Comparison of ENCODE assay signal across 8 mouse cellular contexts in the genomic region with DNA sequence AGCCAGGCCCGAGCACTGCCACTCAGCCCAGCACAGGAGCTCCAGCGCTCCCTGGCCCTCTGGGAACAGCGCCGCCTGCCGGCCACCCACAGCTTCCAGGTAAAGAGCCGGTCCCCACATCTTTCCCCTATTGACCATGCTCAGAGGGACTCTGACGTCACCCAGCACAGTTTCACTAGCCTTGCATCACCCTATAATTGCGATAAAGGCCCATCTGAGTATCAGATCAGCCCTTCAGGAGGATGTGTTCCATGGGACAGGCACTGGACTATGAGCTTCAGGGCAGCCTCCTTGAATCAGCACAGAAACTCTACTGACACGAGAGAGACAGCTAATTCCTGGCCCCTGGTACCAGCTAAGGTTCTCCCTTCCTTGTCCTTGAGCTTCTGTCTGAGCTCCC. TPM values are rescaled to one million over a fixed set of nuclear protein-coding genes. Genes with fewer than 3 reads are reported as not detected.
A peak's percentile ranks its signal among the peaks of the same experiment; 100 is the strongest.
DNase-seq lines count a peak whose midpoint lies in the region; ATAC-seq and TF ChIP-seq lines count a peak whose summit lies in the region.

No protein-coding gene starts in this region.

- no peak overlapping the region for H3K27ac ChIP-seq in midbrain, embryonic 14.5 days (replicated peaks; ENCODE audit: low read depth, low read length)
- no peak overlapping the region for H3K27ac ChIP-seq in midbrain, embryonic 16.5 days (ENCODE audit: low read length)
- H3K27ac ChIP-seq in bone marrow macrophage, adult 2 months (ENCODE audit: insufficient read depth, low read depth, low read length), result no peak overlapping the region
- H3K27ac ChIP-seq in hindbrain, postnatal 0 days, result no peak overlapping the region

- ATAC-seq in cerebellum, adult (ENCODE audit: insufficient number of reproducible peaks, low FRiP score, low TSS enrichment), result no peak
- no peak for ATAC-seq in midbrain, embryonic 14.5 days (ENCODE audit: low FRiP score, low TSS enrichment)
- ATAC-seq in midbrain, embryonic 16.5 days, result no peak
- no peak for ATAC-seq in hindbrain, postnatal 0 days

- no peak overlapping the region for H3K9ac ChIP-seq in midbrain, embryonic 14.5 days (replicated peaks; ENCODE audit: low read length)
- no peak overlapping the region for H3K9ac ChIP-seq in midbrain, embryonic 16.5 days (ENCODE audit: low read depth, low read length)
- no peak overlapping the region for H3K9ac ChIP-seq in hindbrain, postnatal 0 days (replicated peaks; ENCODE audit: low read length)

- peak; percentile 75 for DNase-seq in cerebellum, adult 11 months
- DNase-seq in midbrain, embryonic 14.5 days, result peak; percentile 56
- peak; percentile 45 for DNase-seq in hindbrain, postnatal 0 days (ENCODE audit: low spot score)
- DNase-seq in lung, postnatal 36 days, result peak; percentile 53
- DNase-seq in frontal cortex, postnatal 10 days (ENCODE audit: low spot score in 2 of 2), result no peak

- H3K36me3 ChIP-seq in midbrain, embryonic 14.5 days (ENCODE audit: control insufficient read depth, insufficient read depth, low read length), result peaks cover 8% of the 10 kb centered on the region
- no peaks in the 10 kb centered on the region for H3K36me3 ChIP-seq in midbrain, embryonic 16.5 days (ENCODE audit: control insufficient read depth, insufficient read depth, low read length)
- H3K36me3 ChIP-seq in hindbrain, postnatal 0 days (ENCODE audit: insufficient read depth, low read length), result 0 out of 2 replicates have a peak, but pooled peaks cover 5% of the 10 kb centered on the region

- WGBS in midbrain, embryonic 14.5 days, result 25% methylated on average over 9 of the region's 9 CpGs
- 17% methylated on average over 9 of the region's 9 CpGs for WGBS in midbrain, embryonic 16.5 days
- WGBS in hindbrain, postnatal 0 days, result 18% methylated on average over 9 of the region's 9 CpGs

- H3K4me2 ChIP-seq in midbrain, embryonic 14.5 days (ENCODE audit: low read length), result no peak overlapping the region
- H3K4me2 ChIP-seq in midbrain, embryonic 16.5 days (ENCODE audit: low read length), result no peak overlapping the region
- H3K4me2 ChIP-seq in hindbrain, postnatal 0 days (ENCODE audit: low read depth, low read length), result no peak overlapping the region

- TF ChIP-seq POLR2A in bone marrow macrophage, adult 2 months (IDR thresholded peaks at IDR 0.05; ENCODE audit: borderline replicate concordance, low read depth, low read length), result no peak

- H3K4me1 ChIP-seq in midbrain, embryonic 14.5 days (ENCODE audit: control insufficient read depth, insufficient read depth, low read length), result 0 out of 2 replicates have a peak, but pooled peaks cover 6% of the 10 kb centered on the region
- H3K4me1 ChIP-seq in midbrain, embryonic 16.5 days (ENCODE audit: control insufficient read depth, insufficient read depth, low read length), result peaks cover 13% of the 10 kb centered on the region
- H3K4me1 ChIP-seq in bone marrow macrophage, adult 2 months (ENCODE audit: control insufficient read depth, insufficient read depth, low read length), result peaks cover 19% of the 10 kb centered on the region
- peaks cover 5% of the 10 kb centered on the region for H3K4me1 ChIP-seq in hindbrain, postnatal 0 days (ENCODE audit: insufficient read depth, low read length)

- H3K9me3 ChIP-seq in midbrain, embryonic 14.5 days (ENCODE audit: control insufficient read depth, low read length), result no peaks in the 10 kb centered on the region
- no peaks in the 10 kb centered on the region for H3K9me3 ChIP-seq in midbrain, embryonic 16.5 days (replicated peaks; ENCODE audit: control insufficient read depth, low read length, poor library complexity, severe bottlenecking)
- no peaks in the 10 kb centered on the region for H3K9me3 ChIP-seq in hindbrain, postnatal 0 days (ENCODE audit: low read length)

- no peak overlapping the region for H3K4me3 ChIP-seq in midbrain, embryonic 14.5 days (replicated peaks; ENCODE audit: low read depth, low read length)
- H3K4me3 ChIP-seq in midbrain, embryonic 16.5 days (ENCODE audit: low read depth, low read length), result no peak overlapping the region
- no peak overlapping the region for H3K4me3 ChIP-seq in bone marrow macrophage, adult 2 months (ENCODE audit: insufficient read depth, low read length)
- H3K4me3 ChIP-seq in hindbrain, postnatal 0 days (ENCODE audit: low read length), result no peak overlapping the region

- peaks cover 37% of the 10 kb centered on the region for H3K27me3 ChIP-seq in midbrain, embryonic 14.5 days (ENCODE audit: control insufficient read depth, insufficient read depth, low read length)
- peaks cover 35% of the 10 kb centered on the region for H3K27me3 ChIP-seq in midbrain, embryonic 16.5 days (ENCODE audit: control insufficient read depth, insufficient read depth, low read depth, low read length)
- peaks cover 5% of the 10 kb centered on the region; the same call in 1 of the 2 replicates for H3K27me3 ChIP-seq in hindbrain, postnatal 0 days (ENCODE audit: insufficient read depth, low read length)

- TF ChIP-seq CTCF in bone marrow macrophage, adult 2 months (IDR thresholded peaks at IDR 0.05; ENCODE audit: low read depth, low read length), result peak; percentile 53
- peak; percentile 81 for TF ChIP-seq CTCF in hindbrain, postnatal 0 days (IDR thresholded peaks at IDR 0.05; ENCODE audit: low read depth)

RNA-seq across cellular contexts. Expression of a gene that starts 3.6 kb away (rescaled TPM):
- 0.58 and 1.6 TPM in 2 replicates for polyA plus RNA-seq in midbrain, embryonic 14.5 days (2014; fragmentation: Nextera tagmentation; extraction: Ambion mirVana)
- 1.5 and 1.8 TPM in 2 replicates for polyA plus RNA-seq in midbrain, embryonic 16.5 days (2015; fragmentation: Nextera tagmentation; extraction: Ambion mirVana)
- 1.0 and 1.7 TPM in 2 replicates for polyA plus RNA-seq in bone marrow macrophage, adult 2 months (2012; ENCODE audit: insufficient read depth, insufficient read length, missing spikeins)
- total RNA-seq in hindbrain, postnatal 0 days (2014; rRNA removed), result 0.93 and 2.0 TPM in 2 replicates
- polyA plus RNA-seq in hindbrain, postnatal 0 days (2015; fragmentation: Nextera tagmentation; extraction: Ambion mirVana), result 0.72 and 0.86 TPM in 2 replicates

RNA-seq across cellular contexts. Expression of a gene that starts 12.8 kb away (rescaled TPM):
- polyA plus RNA-seq in midbrain, embryonic 14.5 days (2014; fragmentation: Nextera tagmentation; extraction: Ambion mirVana), result 32.0 and 39.0 TPM in 2 replicates
- polyA plus RNA-seq in midbrain, embryonic 16.5 days (2015; fragmentation: Nextera tagmentation; extraction: Ambion mirVana), result 26.8 and 36.2 TPM in 2 replicates
- 58.2 and 63.1 TPM in 2 replicates for polyA plus RNA-seq in bone marrow macrophage, adult 2 months (2012; ENCODE audit: insufficient read depth, insufficient read length, missing spikeins)
- total RNA-seq in hindbrain, postnatal 0 days (2014; rRNA removed), result 5.0 and 5.5 TPM in 2 replicates
- polyA plus RNA-seq in hindbrain, postnatal 0 days (2015; fragmentation: Nextera tagmentation; extraction: Ambion mirVana), result 22.5 and 22.6 TPM in 2 replicates

RNA-seq across cellular contexts. Expression of a gene that starts 14.0 kb away (rescaled TPM):
- polyA plus RNA-seq in midbrain, embryonic 14.5 days (2014; fragmentation: Nextera tagmentation; extraction: Ambion mirVana), result 6.2 and 20.4 TPM in 2 replicates
- polyA plus RNA-seq in midbrain, embryonic 16.5 days (2015; fragmentation: Nextera tagmentation; extraction: Ambion mirVana), result 16.0 and 16.5 TPM in 2 replicates
- 0.31 and 0.35 TPM in 2 replicates for polyA plus RNA-seq in bone marrow macrophage, adult 2 months (2012; ENCODE audit: insufficient read depth, insufficient read length, missing spikeins)
- 15.4 and 16.4 TPM in 2 replicates for total RNA-seq in hindbrain, postnatal 0 days (2014; rRNA removed)
- 10.7 and 12.5 TPM in 2 replicates for polyA plus RNA-seq in hindbrain, postnatal 0 days (2015; fragmentation: Nextera tagmentation; extraction: Ambion mirVana)

RNA-seq across cellular contexts. Expression of a gene that starts 15.2 kb away (rescaled TPM):
- 1.5 and 1.6 TPM in 2 replicates for polyA plus RNA-seq in midbrain, embryonic 14.5 days (2014; fragmentation: Nextera tagmentation; extraction: Ambion mirVana)
- polyA plus RNA-seq in midbrain, embryonic 16.5 days (2015; fragmentation: Nextera tagmentation; extraction: Ambion mirVana), result 2.9 and 4.2 TPM in 2 replicates
- polyA plus RNA-seq in bone marrow macrophage, adult 2 months (2012; ENCODE audit: insufficient read depth, insufficient read length, missing spikeins), result 1.6 and 2.2 TPM in 2 replicates
- 4.5 and 8.5 TPM in 2 replicates for total RNA-seq in hindbrain, postnatal 0 days (2014; rRNA removed)
- polyA plus RNA-seq in hindbrain, postnatal 0 days (2015; fragmentation: Nextera tagmentation; extraction: Ambion mirVana), result 2.4 and 3.0 TPM in 2 replicates

RNA-seq across cellular contexts. Expression of a gene that starts 15.3 kb away (rescaled TPM):
- 69.7 and 77.4 TPM in 2 replicates for polyA plus RNA-seq in midbrain, embryonic 14.5 days (2014; fragmentation: Nextera tagmentation; extraction: Ambion mirVana)
- polyA plus RNA-seq in midbrain, embryonic 16.5 days (2015; fragmentation: Nextera tagmentation; extraction: Ambion mirVana), result 82.9 and 102 TPM in 2 replicates
- 23.3 and 30.4 TPM in 2 replicates for polyA plus RNA-seq in bone marrow macrophage, adult 2 months (2012; ENCODE audit: insufficient read depth, insufficient read length, missing spikeins)
- 166 and 178 TPM in 2 replicates for total RNA-seq in hindbrain, postnatal 0 days (2014; rRNA removed)
- 166 and 174 TPM in 2 replicates for polyA plus RNA-seq in hindbrain, postnatal 0 days (2015; fragmentation: Nextera tagmentation; extraction: Ambion mirVana)

Comparison
In these comparisons a context has a peak if more than half of its experiments do, and no peak if none do; other contexts are left out.
1. DNase-seq: peak in cerebellum, adult 11 months (single experiment), midbrain, embryonic 14.5 days (single experiment), hindbrain, postnatal 0 days (single experiment) and lung, postnatal 36 days (single experiment); none in frontal cortex, postnatal 10 days (0 of 2).